Mouse (Mus musculus) kidney, postnatal 0 days (tissue): ENCODE results near the gene Gm8247. TPM values are rescaled to one million over a fixed set of nuclear protein-coding genes. Genes with fewer than 3 reads are reported as not detected.
"Not testable (repeated sequence)": the region's sequence is repeated elsewhere in the genome, so short reads cannot be mapped to it uniquely, and the experiment has no call there.

ENCODE experiments used
- ATAC-seq: fragments of 200-750 bp; cut with Nextera tagmentation; replicated peaks from 2 replicates; pipeline ENCODE4 v1.8.0; 2017; ENCODE audit warnings: low read depth, moderate number of reproducible peaks, moderate TSS enrichment, moderate library complexity; ENCODE audit not compliant: low FRiP score
- DNase-seq: peaks from one replicate; pipeline ENCODE4 v3.0.0-alpha.2; 2016; ENCODE audit warnings: low spot score
- H3K27ac ChIP-seq: fragments of 300-500 bp; sonication (generic); 2 replicates; pipeline ENCODE4 v1.5.1; 2014; ENCODE audit warnings: mild to moderate bottlenecking
- H3K27me3 ChIP-seq: fragments of 300-500 bp; sonication (generic); 2 replicates; pipeline ENCODE4 v1.6.1; 2014; ENCODE audit warnings: low read length, mixed read lengths; ENCODE audit not compliant: insufficient read depth
- H3K36me3 ChIP-seq: fragments of 300-500 bp; sonication (generic); 2 replicates; pipeline ENCODE4 v1.6.1; 2014; ENCODE audit warnings: low read length, mixed read lengths; ENCODE audit not compliant: insufficient read depth
- H3K4me1 ChIP-seq: fragments of 300-500 bp; sonication (generic); replicated peaks from 2 replicates; pipeline ENCODE4 v1.6.1; 2014; ENCODE audit warnings: antibody characterized with exemption, low read length, mixed read lengths; ENCODE audit not compliant: insufficient read depth
- H3K4me2 ChIP-seq: fragments of 300-500 bp; sonication (generic); 2 replicates; pipeline ENCODE4 v1.6.1; 2014; ENCODE audit warnings: mild to moderate bottlenecking, low read length, moderate library complexity, mixed read lengths
- H3K4me3 ChIP-seq: fragments of 300-500 bp; sonication (generic); replicated peaks from 2 replicates; pipeline ENCODE4 v1.5.1; 2014; ENCODE audit warnings: low read depth, low read length
- H3K9ac ChIP-seq: fragments of 300-500 bp; sonication (generic); 2 replicates; pipeline ENCODE4 v1.6.1; 2014; ENCODE audit warnings: low read depth, low read length
- H3K9me3 ChIP-seq: fragments of 300-500 bp; sonication (generic); replicated peaks from 2 replicates; pipeline ENCODE4 v1.6.1; 2016; ENCODE audit warnings: low read length, inconsistent platforms, mixed read lengths
- WGBS: fragments of 180-500 bp; shearing (Covaris S2); extraction: QIAGEN DNeasy Blood & Tissue Kit; methylation state at CpG from one replicate; pipeline ENCODE4 v1.1.7; 2014; 5-methylcytosine and 5-hydroxymethylcytosine counted together
- polyA plus RNA-seq: library from polyadenylated mRNA; unstranded; fragments of >200 nt; fragmentation: Nextera tagmentation; extraction: Ambion mirVana; gene quantifications from 2 replicates; pipeline ENCODE4 v1.2.1, GENCODE M21; 2015

Gm8247 gene
- polyA plus RNA-seq: not detected in 2 replicates

DNA sequence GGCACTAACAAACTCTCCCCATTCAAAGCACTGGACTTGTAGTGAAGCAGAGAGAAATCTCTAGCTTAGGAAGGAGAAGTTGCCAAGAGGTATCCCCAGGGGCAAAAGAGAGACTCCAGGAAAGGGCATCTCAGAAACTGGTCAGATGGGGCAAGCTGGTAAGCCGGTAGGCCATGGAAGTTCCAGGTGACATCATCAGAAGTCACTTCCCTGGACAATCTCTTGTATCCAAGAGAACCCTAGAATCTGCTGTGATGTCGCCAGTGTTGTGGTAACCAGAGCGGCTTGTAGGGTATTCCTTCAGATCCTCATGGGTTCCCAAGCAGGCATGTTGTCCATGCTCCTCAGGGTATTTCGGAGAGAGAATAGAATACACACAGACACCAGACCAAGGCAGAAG lies at the start of gene Gm8247:
Gene Gm8247, plus strand, starts transcription at position 301 of the 400 bp plus-strand sequence.
- not testable (repeated sequence) for H3K4me3 ChIP-seq

DNA sequence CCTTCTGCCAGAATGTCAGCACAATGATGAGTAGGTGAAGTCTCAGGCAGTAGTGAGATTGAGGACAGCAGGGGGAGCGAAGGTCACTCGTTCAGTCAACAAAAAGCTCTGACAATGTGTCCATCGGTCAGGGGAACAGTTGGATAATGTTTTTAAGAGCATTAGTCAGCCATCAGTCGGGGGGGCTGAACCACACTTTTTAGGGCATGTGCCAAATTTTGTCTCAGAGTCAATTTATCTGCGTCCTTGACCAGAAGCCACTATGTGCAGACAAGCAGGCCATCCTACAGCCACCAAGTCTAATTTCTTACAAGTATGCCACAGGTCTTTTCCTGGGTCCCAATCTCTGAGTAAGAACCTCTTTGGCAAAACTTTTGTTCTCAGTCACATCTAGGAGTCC lies 35.0 kb upstream of the Gm8247 start:
- not testable (repeated sequence) for H3K4me2 ChIP-seq, H3K27ac ChIP-seq, ATAC-seq, H3K36me3 ChIP-seq, H3K4me1 ChIP-seq, H3K9ac ChIP-seq, H3K9me3 ChIP-seq, H3K4me3 ChIP-seq, H3K27me3 ChIP-seq, DNase-seq
- WGBS: 70% methylated on average over 3 of the region's 5 CpGs

More for the DNA sequence above, at the start of gene Gm8247:
- not testable (repeated sequence) for DNase-seq, H3K9me3 ChIP-seq, H3K27me3 ChIP-seq, H3K4me1 ChIP-seq, ATAC-seq, H3K36me3 ChIP-seq, H3K4me2 ChIP-seq, H3K27ac ChIP-seq, H3K9ac ChIP-seq
- WGBS: 93% methylated on average over 4 of the region's 4 CpGs

DNA sequence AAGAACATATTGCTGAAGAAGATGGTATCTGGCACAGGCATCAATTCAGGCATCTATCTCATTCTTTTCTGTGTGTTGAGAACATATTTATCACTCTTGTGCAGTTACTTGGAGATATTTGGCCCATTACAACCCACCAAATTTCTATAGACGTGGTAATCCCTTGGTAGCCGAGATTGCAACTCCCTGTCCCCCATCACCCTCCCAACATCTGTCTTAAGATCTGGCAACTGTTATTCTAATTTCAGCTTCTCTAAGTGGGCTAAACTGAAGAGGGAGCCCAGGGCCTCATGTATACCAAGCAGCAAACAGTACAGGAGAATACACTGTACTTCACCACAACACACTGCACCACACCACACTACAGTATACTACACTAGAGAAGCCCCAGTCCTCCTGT lies 8.8 kb downstream of the Gm8247 start:
- not testable (repeated sequence) for H3K4me2 ChIP-seq, ATAC-seq, H3K9ac ChIP-seq, H3K4me3 ChIP-seq, DNase-seq, H3K27ac ChIP-seq, H3K4me1 ChIP-seq, H3K9me3 ChIP-seq, H3K27me3 ChIP-seq, H3K36me3 ChIP-seq
- 73% methylated on average over 2 of the region's 2 CpGs for WGBS

DNA sequence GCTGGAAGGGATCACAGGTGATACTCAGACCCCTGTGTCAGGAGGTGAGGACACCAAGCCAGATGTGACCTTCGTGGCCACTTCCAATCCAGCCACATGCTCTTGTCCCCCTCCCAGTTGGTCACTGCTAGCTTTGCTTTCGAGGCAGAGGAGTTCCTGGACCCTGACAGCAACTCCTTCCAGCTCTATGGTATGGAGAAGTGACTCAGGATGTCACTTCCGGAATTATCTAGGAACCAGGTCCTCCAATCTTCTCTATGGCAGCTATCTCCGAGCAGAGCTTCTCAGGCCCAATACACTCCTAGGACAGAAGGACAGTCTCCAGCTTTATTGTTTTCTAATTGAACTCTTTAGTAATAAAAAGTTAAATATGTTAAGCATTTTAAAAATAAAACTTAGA lies 44.8 kb downstream of the Gm8247 start, which contains the start of gene Gm5624:
Gene Gm5624, minus strand, starts transcription at position 202 of the 400 bp plus-strand sequence.
- ATAC-seq: not testable (repeated sequence)

More for the DNA sequence above, 44.8 kb downstream of the Gm8247 start, which contains the start of gene Gm5624:
- not testable (repeated sequence) for H3K4me1 ChIP-seq, DNase-seq, H3K9ac ChIP-seq, H3K4me2 ChIP-seq, H3K36me3 ChIP-seq, H3K27me3 ChIP-seq, H3K9me3 ChIP-seq, H3K4me3 ChIP-seq, H3K27ac ChIP-seq
- WGBS: 85% methylated on average over 4 of the region's 4 CpGs

Other genes with a start within 250 kb of the Gm8247 start
- gene Gm5930, start 244.6 kb upstream of the Gm8247 start, polyA plus RNA-seq: not detected in 2 replicates
- gene Gm8229, start 217.8 kb upstream of the Gm8247 start, polyA plus RNA-seq: not detected in 2 replicates
- not detected in 2 replicates for gene Gm3371, start 172.5 kb upstream of the Gm8247 start, polyA plus RNA-seq
- not detected in 2 replicates for gene Gm8232, start 149.5 kb upstream of the Gm8247 start, polyA plus RNA-seq
- gene BC061237, start 90.7 kb upstream of the Gm8247 start, polyA plus RNA-seq: not detected in 2 replicates
- gene Gm17093, start 64.9 kb upstream of the Gm8247 start, polyA plus RNA-seq: not detected in 2 replicates
- not detected in 2 replicates for gene Gm5624, start 44.8 kb downstream of the Gm8247 start, polyA plus RNA-seq
- not detected in 2 replicates for gene Gm8257, start 123.3 kb downstream of the Gm8247 start, polyA plus RNA-seq
- gene Gm8267, start 167.2 kb downstream of the Gm8247 start, polyA plus RNA-seq: not detected in 2 replicates